Mouse (Mus musculus) c-Kit-positive CD71-positive TER-119-negative erythroid progenitor cells, embryonic 14.5 days (primary cell): ENCODE measurements around the gene Tatdn3.
"Not testable (repeated sequence)": the region's sequence is repeated elsewhere in the genome, so short reads cannot be mapped to it uniquely, and the experiment has no call there.

ENCODE experiments used
- DNase-seq: peaks from one replicate; pipeline ENCODE4 v3.0.0-alpha.2; 2013; ENCODE audit warnings: low read depth

Gene Tatdn3

GRCm38 (mm10) chr1:191035649-191036048, 27.1 kb downstream of the Tatdn3 start:
- no peak for DNase-seq

- not testable (repeated sequence) for DNase-seq
Measured at GRCm38 (mm10) chr1:191030922-191031425, 31.8 kb downstream of the Tatdn3 start.

- DNase-seq = no peak
Measured at GRCm38 (mm10) chr1:191030182-191030581, 32.5 kb downstream of the Tatdn3 start.

GRCm38 (mm10) chr1:191026021-191026713, 36.6 kb downstream of the Tatdn3 start, which contains the start of gene Flvcr1:
Flvcr1 (minus strand) TSS chr1:191026158.
- DNase-seq = peak; percentile 98

GRCm38 (mm10) chr1:191025016-191026012, 37.4 kb downstream of the Tatdn3 start:
- peak; percentile 28 for DNase-seq

GRCm38 (mm10) chr1:191023806-191024205, 38.9 kb downstream of the Tatdn3 start:
- not testable (repeated sequence) for DNase-seq

- DNase-seq = no peak
Measured at GRCm38 (mm10) chr1:191023140-191023539, 39.6 kb downstream of the Tatdn3 start.

- DNase-seq = no peak
Measured at GRCm38 (mm10) chr1:191021016-191021415, 41.7 kb downstream of the Tatdn3 start.

GRCm38 (mm10) chr1:191020217-191020924, 42.4 kb downstream of the Tatdn3 start:
- no peak for DNase-seq

GRCm38 (mm10) chr1:191019803-191020202, 42.9 kb downstream of the Tatdn3 start:
- DNase-seq = no peak

GRCm38 (mm10) chr1:191014271-191014670, 48.5 kb downstream of the Tatdn3 start:
- DNase-seq = no peak

GRCm38 (mm10) chr1:191008707-191009106, 54.0 kb downstream of the Tatdn3 start:
- DNase-seq = no peak

GRCm38 (mm10) chr1:191002201-191002600, 60.5 kb downstream of the Tatdn3 start:
- DNase-seq = no peak

- no peak for DNase-seq
Measured at GRCm38 (mm10) chr1:191000686-191001085, 62.0 kb downstream of the Tatdn3 start.

GRCm38 (mm10) chr1:190998027-190998426, 64.7 kb downstream of the Tatdn3 start:
- no peak for DNase-seq

- DNase-seq = no peak
Measured at GRCm38 (mm10) chr1:190996346-190996877, 66.3 kb downstream of the Tatdn3 start.
